Mouse (Mus musculus): ENCODE measurements around the gene Runx1. TPM values are rescaled to one million over a fixed set of nuclear protein-coding genes. Genes with fewer than 3 reads are reported as not detected.

Runx1 gene
- polyA plus RNA-seq, 1 experiment, result 2.4 TPM

DNA sequence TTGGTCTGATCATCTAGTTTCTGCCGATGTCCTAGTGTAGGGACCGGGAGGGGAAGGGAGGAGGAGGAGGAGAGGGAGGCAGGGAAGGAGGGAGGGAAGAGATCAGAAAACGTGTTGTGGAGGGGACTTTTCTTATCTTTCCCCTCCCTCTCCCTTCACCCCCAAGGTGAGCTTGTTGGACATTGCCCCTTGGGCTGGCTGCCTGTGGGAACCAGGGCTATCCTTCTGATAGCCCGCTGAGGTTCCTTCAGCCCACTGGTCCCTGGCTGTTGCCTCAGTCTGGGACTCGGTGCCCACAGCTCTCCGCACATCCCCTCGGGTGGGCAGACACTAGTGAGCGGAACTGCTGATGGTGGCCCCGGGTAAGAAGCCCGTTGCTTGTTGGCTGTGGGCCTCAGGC, 181.6 kb downstream of the Runx1 start:
- Histone ChIP-seq H3K27ac (ENCODE audit: insufficient read depth, low read length) (no peak overlapping the region), H3K4me3 (ENCODE audit: low read depth, low read length) (peak overlapping the region; percentile 24), H3K27me3 (ENCODE audit: control insufficient read depth, insufficient read depth, low read length, poor library complexity, severe bottlenecking) (no peaks in the 10 kb centered on the region), H3K9ac (ENCODE audit: low read depth, poor library complexity, severe bottlenecking) (peak overlapping the region; percentile 5; the same call in 1 of the 2 replicates), H3K4me1 (ENCODE audit: control insufficient read depth, insufficient read depth, low read length) (no peaks in the 10 kb centered on the region), H3K9me3 (replicated peaks; ENCODE audit: control insufficient read depth, insufficient read depth, low read length, poor library complexity, severe bottlenecking) (no peaks in the 10 kb centered on the region), H3K36me3 (ENCODE audit: control insufficient read depth, insufficient read depth, low read length, poor library complexity, severe bottlenecking) (no peaks in the 10 kb centered on the region)
- TF ChIP-seq POLR2A (IDR thresholded peaks at IDR 0.05; ENCODE audit: insufficient read depth, low read length) (no peak), CTCF (IDR thresholded peaks at IDR 0.05; ENCODE audit: low read depth, low read length) (no peak), EP300 (IDR thresholded peaks at IDR 0.05; ENCODE audit: insufficient read depth, low read depth, low read length) (no peak)

DNA sequence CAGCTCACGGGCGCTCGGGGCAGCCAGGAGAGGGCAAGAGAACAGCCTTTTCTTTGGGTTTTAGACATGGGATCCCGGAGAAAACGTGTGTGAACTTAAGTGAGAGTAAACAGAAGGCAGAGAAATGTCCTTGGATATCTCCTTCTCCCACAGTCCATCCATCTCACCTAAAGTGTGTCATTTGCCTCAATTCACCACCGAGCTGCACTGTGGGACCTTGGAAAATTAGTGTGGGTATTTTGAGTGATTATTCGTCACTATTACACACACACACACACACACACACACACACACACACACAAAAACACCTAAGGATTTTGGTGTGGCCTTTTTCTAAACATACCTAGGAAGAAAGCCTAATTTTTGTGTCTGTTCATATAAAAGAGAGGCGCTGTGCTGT, 183.7 kb downstream of the Runx1 start:
- no peak overlapping the region for H3K4me3 ChIP-seq (ENCODE audit: low read depth, low read length)
- H3K9ac ChIP-seq (ENCODE audit: low read depth, poor library complexity, severe bottlenecking), result no peak overlapping the region
- no peak overlapping the region for H3K27ac ChIP-seq (ENCODE audit: insufficient read depth, low read length)
- H3K36me3 ChIP-seq (ENCODE audit: control insufficient read depth, insufficient read depth, low read length, poor library complexity, severe bottlenecking), result no peaks in the 10 kb centered on the region
- TF ChIP-seq POLR2A (IDR thresholded peaks at IDR 0.05; ENCODE audit: insufficient read depth, low read length) (no peak), CTCF (IDR thresholded peaks at IDR 0.05; ENCODE audit: low read depth, low read length) (no peak), EP300 (IDR thresholded peaks at IDR 0.05; ENCODE audit: insufficient read depth, low read depth, low read length) (no peak)
- no peaks in the 10 kb centered on the region for H3K4me1 ChIP-seq (ENCODE audit: control insufficient read depth, insufficient read depth, low read length)
- H3K27me3 ChIP-seq (ENCODE audit: control insufficient read depth, insufficient read depth, low read length, poor library complexity, severe bottlenecking), result no peaks in the 10 kb centered on the region
- H3K9me3 ChIP-seq (replicated peaks; ENCODE audit: control insufficient read depth, insufficient read depth, low read length, poor library complexity, severe bottlenecking), result no peaks in the 10 kb centered on the region

DNA sequence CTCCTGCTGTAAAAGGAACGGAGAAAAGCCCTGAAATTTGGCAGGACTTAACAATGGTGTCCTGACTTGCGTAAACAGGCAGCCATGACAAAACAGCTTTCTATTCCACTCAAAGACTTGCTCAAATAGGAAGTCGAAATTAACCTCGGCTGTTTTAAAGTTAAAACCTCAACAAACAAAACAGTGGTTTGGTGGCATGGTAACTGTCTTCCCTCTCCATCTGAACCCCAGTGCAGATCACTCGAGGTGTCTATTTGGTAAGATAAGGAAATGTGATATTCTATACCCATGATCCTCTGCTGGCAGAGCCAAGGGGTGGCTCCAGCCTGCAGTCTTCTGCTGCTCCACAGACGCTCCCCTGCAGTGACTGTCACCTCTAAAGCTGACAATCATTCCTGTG, 184.9 kb downstream of the Runx1 start:
- no peaks in the 10 kb centered on the region for H3K27me3 ChIP-seq (ENCODE audit: control insufficient read depth, insufficient read depth, low read length, poor library complexity, severe bottlenecking)
- H3K36me3 ChIP-seq (ENCODE audit: control insufficient read depth, insufficient read depth, low read length, poor library complexity, severe bottlenecking), result no peaks in the 10 kb centered on the region
- no peak overlapping the region for H3K27ac ChIP-seq (ENCODE audit: insufficient read depth, low read length)
- no peak overlapping the region for H3K4me3 ChIP-seq (ENCODE audit: low read depth, low read length)
- H3K9me3 ChIP-seq (replicated peaks; ENCODE audit: control insufficient read depth, insufficient read depth, low read length, poor library complexity, severe bottlenecking), result no peaks in the 10 kb centered on the region
- no peak overlapping the region for H3K9ac ChIP-seq (ENCODE audit: low read depth, poor library complexity, severe bottlenecking)
- no peaks in the 10 kb centered on the region for H3K4me1 ChIP-seq (ENCODE audit: control insufficient read depth, insufficient read depth, low read length)
- TF ChIP-seq EP300 (IDR thresholded peaks at IDR 0.05; ENCODE audit: insufficient read depth, low read depth, low read length) (no peak), CTCF (IDR thresholded peaks at IDR 0.05; ENCODE audit: low read depth, low read length) (no peak), POLR2A (IDR thresholded peaks at IDR 0.05; ENCODE audit: insufficient read depth, low read length) (no peak)

DNA sequence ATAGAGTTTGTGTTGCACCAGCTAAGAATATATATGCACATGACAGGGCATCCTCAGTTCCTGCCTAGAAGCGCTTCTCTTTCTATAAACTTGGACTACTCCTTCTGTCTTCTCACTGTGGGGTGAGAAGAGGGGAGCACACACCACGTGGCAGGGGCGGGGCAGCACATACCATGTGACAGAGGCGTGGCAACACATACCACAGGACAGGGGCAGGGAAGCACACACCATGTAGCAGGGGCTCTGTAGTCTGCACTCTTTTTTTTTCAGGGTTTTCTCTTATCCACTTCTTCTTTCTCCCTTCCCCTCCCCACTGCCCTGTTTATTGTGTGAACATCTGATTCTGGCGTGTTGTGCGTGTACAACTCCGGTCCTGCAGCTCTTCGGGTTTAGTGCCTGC, 186.9 kb downstream of the Runx1 start:
- Histone ChIP-seq H3K4me3 (ENCODE audit: low read depth, low read length) (no peak overlapping the region), H3K9me3 (replicated peaks; ENCODE audit: control insufficient read depth, insufficient read depth, low read length, poor library complexity, severe bottlenecking) (no peaks in the 10 kb centered on the region), H3K36me3 (ENCODE audit: control insufficient read depth, insufficient read depth, low read length, poor library complexity, severe bottlenecking) (no peaks in the 10 kb centered on the region), H3K9ac (ENCODE audit: low read depth, poor library complexity, severe bottlenecking) (no peak overlapping the region), H3K27ac (ENCODE audit: insufficient read depth, low read length) (no peak overlapping the region), H3K27me3 (ENCODE audit: control insufficient read depth, insufficient read depth, low read length, poor library complexity, severe bottlenecking) (no peaks in the 10 kb centered on the region), H3K4me1 (ENCODE audit: control insufficient read depth, insufficient read depth, low read length) (no peaks in the 10 kb centered on the region)
- no peak for TF ChIP-seq CTCF (IDR thresholded peaks at IDR 0.05; ENCODE audit: low read depth, low read length)
- no peak for TF ChIP-seq EP300 (IDR thresholded peaks at IDR 0.05; ENCODE audit: insufficient read depth, low read depth, low read length)
- no peak for TF ChIP-seq POLR2A (IDR thresholded peaks at IDR 0.05; ENCODE audit: insufficient read depth, low read length)

DNA sequence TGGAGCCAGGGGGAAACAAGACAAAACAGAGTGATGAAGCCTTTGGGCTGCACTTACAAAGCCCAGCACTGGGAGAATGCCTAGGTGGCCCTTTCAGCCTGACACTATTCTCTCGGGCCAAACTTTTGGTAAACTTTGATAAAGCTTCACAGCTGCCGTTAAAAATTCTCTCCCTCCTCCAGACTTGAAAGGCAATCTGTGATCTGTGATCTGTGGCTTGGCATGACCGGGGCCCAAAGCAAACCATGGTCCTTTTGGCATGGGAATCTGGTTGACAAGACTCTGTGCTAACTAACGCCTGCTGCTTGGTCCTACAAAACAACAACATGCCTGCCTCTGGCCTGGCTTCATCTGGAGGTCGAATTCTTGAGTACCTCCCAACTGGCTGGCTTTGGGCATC, 188.9 kb downstream of the Runx1 start:
- H3K4me3 ChIP-seq (ENCODE audit: low read depth, low read length), result no peak overlapping the region
- H3K27ac ChIP-seq (ENCODE audit: insufficient read depth, low read length), result no peak overlapping the region
- TF ChIP-seq EP300 (IDR thresholded peaks at IDR 0.05; ENCODE audit: insufficient read depth, low read depth, low read length) (no peak), CTCF (IDR thresholded peaks at IDR 0.05; ENCODE audit: low read depth, low read length) (no peak), POLR2A (IDR thresholded peaks at IDR 0.05; ENCODE audit: insufficient read depth, low read length) (no peak)
- no peak overlapping the region for H3K9ac ChIP-seq (ENCODE audit: low read depth, poor library complexity, severe bottlenecking)
- H3K9me3 ChIP-seq (replicated peaks; ENCODE audit: control insufficient read depth, insufficient read depth, low read length, poor library complexity, severe bottlenecking), result no peaks in the 10 kb centered on the region
- H3K36me3 ChIP-seq (ENCODE audit: control insufficient read depth, insufficient read depth, low read length, poor library complexity, severe bottlenecking), result no peaks in the 10 kb centered on the region
- no peaks in the 10 kb centered on the region for H3K27me3 ChIP-seq (ENCODE audit: control insufficient read depth, insufficient read depth, low read length, poor library complexity, severe bottlenecking)
- no peaks in the 10 kb centered on the region for H3K4me1 ChIP-seq (ENCODE audit: control insufficient read depth, insufficient read depth, low read length)

DNA sequence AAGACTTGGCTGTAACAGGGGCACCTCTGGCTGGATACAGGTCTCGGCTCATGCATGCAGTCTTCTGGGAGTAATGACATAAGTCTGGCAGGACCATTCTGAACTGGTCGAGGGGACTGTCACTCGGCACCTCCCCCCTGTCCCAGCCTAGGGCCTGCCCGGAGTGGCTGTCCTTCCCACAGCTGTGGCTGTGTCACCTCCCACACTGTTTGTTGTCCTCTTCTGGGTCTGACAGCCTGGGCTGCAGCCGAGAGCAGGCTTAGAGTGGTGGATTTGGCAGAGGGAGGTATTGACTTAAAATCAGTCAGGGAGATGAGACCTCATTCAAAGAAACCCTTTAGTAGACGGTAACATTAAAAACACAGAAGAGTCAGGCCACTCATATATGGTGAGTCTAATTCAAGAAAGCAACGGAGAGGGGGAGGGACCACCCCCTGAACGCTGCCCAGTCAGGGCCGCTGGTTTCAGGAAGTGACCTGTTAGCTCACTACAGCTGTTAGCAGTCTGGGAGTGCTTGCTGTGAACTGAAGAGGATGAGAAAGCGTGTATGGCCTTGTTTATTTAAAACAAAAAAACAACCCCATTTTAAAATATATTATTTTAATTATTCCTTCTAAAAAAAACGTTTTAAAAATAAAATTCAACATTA, 193.7 kb downstream of the Runx1 start:
- Histone ChIP-seq H3K27ac (ENCODE audit: insufficient read depth, low read length) (no peak overlapping the region), H3K9me3 (replicated peaks; ENCODE audit: control insufficient read depth, insufficient read depth, low read length, poor library complexity, severe bottlenecking) (no peaks in the 10 kb centered on the region), H3K4me1 (ENCODE audit: control insufficient read depth, insufficient read depth, low read length) (no peaks in the 10 kb centered on the region), H3K9ac (ENCODE audit: low read depth, poor library complexity, severe bottlenecking) (no peak overlapping the region), H3K36me3 (ENCODE audit: control insufficient read depth, insufficient read depth, low read length, poor library complexity, severe bottlenecking) (no peaks in the 10 kb centered on the region), H3K27me3 (ENCODE audit: control insufficient read depth, insufficient read depth, low read length, poor library complexity, severe bottlenecking) (no peaks in the 10 kb centered on the region), H3K4me3 (ENCODE audit: low read depth, low read length) (no peak overlapping the region)
- TF ChIP-seq POLR2A (IDR thresholded peaks at IDR 0.05; ENCODE audit: insufficient read depth, low read length), result no peak
- TF ChIP-seq CTCF (IDR thresholded peaks at IDR 0.05; ENCODE audit: low read depth, low read length), result no peak
- no peak for TF ChIP-seq EP300 (IDR thresholded peaks at IDR 0.05; ENCODE audit: insufficient read depth, low read depth, low read length)
